Mouse (Mus musculus): ENCODE measurements around the gene Usf3. TPM values are rescaled to one million over a fixed set of nuclear protein-coding genes. Genes with fewer than 3 reads are reported as not detected.

Usf3 gene
- 9.4 and 10.5 TPM in 2 replicates for total RNA-seq (2014; rRNA removed)
- 6.7 and 6.9 TPM in 2 replicates for polyA plus RNA-seq (2012; rRNA removed)

DNA sequence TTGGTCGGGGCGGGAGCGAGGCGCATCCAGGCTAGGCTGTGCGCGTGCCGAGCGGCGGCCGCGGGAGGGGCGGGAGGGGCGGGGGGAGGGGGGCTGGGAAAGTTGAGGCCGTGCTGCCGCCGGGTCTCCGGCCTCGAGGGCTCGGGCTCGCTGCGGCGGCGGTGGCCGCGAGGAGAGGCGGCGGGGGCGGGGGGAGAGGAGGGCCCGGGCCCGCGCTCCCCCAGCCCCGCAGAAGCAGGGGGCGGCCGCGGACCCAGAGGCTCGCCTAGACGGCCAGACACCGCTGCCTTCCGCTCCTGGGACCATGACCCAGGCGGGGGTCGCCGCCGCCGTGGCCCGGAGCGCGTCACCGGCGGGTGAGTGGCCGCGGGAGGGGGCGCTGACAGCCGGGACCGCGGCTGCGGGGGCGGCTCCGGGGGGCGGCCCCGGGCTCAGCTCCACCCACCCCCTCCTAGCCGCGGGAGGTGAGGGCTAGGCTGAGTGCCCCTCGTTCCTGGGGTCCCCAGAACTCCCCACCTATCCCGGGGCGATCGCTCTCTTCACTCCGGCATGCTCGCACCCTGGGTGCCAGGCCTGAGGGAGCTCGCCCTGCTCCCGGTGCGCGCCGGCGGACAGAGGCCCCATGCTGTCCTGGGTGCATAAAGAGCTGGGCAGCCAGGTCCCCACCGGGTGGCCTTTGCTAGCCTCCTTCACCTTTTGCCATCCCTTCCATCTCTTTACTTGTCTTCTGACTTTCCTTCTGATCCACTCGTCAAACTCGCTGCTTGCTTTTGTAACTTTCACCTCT lies at the start of gene Usf3:
TSS of gene Usf3 (plus strand) at position 92 of the 787 bp plus-strand sequence.
- peak; percentile 40 for DNase-seq (ENCODE audit: extremely low read depth, low read depth, low spot score)
- no peaks in the 10 kb centered on the region for H3K27me3 ChIP-seq (ENCODE audit: control insufficient read depth, insufficient read depth, low read length)

DNA sequence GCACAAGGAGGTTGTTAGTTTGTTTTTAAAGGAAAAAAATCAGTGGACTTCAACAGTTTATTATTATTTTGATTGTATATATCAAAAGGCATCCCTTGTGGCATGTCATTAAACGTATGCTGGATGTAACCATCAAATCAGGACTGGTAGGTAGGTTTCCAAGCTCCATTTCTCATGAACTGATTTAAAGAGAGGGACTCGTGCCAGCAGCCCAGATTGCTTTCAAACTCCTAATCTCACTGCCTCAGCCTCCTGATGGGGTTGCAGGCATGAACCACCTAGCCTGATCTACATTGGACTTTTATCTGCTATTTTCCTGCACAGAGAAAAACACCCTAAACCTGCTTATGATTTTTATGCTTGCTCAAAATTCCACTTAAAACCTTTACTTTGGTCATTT lies 49.3 kb upstream of the Usf3 start:
- no peak overlapping the region for H3K4me3 ChIP-seq (ENCODE audit: insufficient read depth, low read depth, low read length)
- DNase-seq (ENCODE audit: extremely low read depth, low read depth, low spot score): no peak
- no peak overlapping the region for H3K9ac ChIP-seq (ENCODE audit: low read depth, low read length)
- no peaks in the 10 kb centered on the region for H3K36me3 ChIP-seq (ENCODE audit: control insufficient read depth, insufficient read depth, low read length)
- no peaks in the 10 kb centered on the region; the same call in 1 of the 2 replicates for H3K4me1 ChIP-seq (ENCODE audit: control insufficient read depth, insufficient read depth, low read length)
- 92% methylated on average over 2 of the region's 2 CpGs for WGBS
- H3K27me3 ChIP-seq (ENCODE audit: control insufficient read depth, insufficient read depth, low read length): no peaks in the 10 kb centered on the region
- TF ChIP-seq CTCF (IDR thresholded peaks at IDR 0.05; ENCODE audit: low read depth, low read length) (no peak), POLR2A (IDR thresholded peaks at IDR 0.05; ENCODE audit: extremely low read depth, insufficient read depth, low read length) (no peak)
- H3K79me2 ChIP-seq (ENCODE audit: control insufficient read depth, insufficient read depth, low read length): peaks cover 18% of the 10 kb centered on the region; the same call in 1 of the 2 replicates
- no peak overlapping the region for H3K27ac ChIP-seq (replicated peaks; ENCODE audit: insufficient read depth, low read depth, low read length)

More for the DNA sequence above, at the start of gene Usf3:
- peak within 1 kb of the TSS; percentile 99 for H3K4me3 ChIP-seq (ENCODE audit: insufficient read depth, low read depth, low read length)
- H3K4me1 ChIP-seq (ENCODE audit: control insufficient read depth, insufficient read depth, low read length): peaks cover 15% of the 10 kb centered on the region
- H3K27ac ChIP-seq (replicated peaks; ENCODE audit: insufficient read depth, low read depth, low read length): peak within 1 kb of the TSS; percentile 99
- TF ChIP-seq CTCF (IDR thresholded peaks at IDR 0.05; ENCODE audit: low read depth, low read length): no peak
- 0 out of 2 replicates have a peak, but pooled peaks have one; percentile 18 for TF ChIP-seq POLR2A (IDR thresholded peaks at IDR 0.05; ENCODE audit: extremely low read depth, insufficient read depth, low read length)
- H3K36me3 ChIP-seq (ENCODE audit: control insufficient read depth, insufficient read depth, low read length): no peaks in the 10 kb centered on the region
- H3K9ac ChIP-seq (ENCODE audit: low read depth, low read length): peak within 1 kb of the TSS; percentile 98
- peaks cover 13% of the 10 kb centered on the region; the same call in 1 of the 2 replicates for H3K79me2 ChIP-seq (ENCODE audit: control insufficient read depth, insufficient read depth, low read length)
- WGBS: under 1% methylated on average over 44 of the region's 77 CpGs

DNA sequence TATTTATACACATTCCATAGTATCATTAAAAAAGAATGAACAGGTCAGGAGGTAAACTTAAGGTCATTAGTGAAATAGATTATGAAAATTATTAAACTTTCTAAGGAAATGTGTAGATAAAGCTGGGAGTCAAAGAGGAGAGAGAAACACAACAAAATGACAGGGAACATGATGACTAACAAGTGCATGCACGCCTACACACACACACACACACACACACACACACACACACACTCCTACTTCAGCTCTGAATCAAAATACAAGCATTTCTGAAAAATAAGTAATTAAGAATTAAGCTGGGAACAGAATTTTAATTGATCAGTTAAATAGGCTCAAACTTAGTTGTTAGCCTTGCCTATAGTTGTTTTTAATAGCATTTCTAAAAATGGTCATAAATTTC lies 48.3 kb upstream of the Usf3 start:
- Histone ChIP-seq H3K27me3 (ENCODE audit: control insufficient read depth, insufficient read depth, low read length) (no peaks in the 10 kb centered on the region), H3K79me2 (ENCODE audit: control insufficient read depth, insufficient read depth, low read length) (peaks cover 18% of the 10 kb centered on the region; the same call in 1 of the 2 replicates), H3K9ac (ENCODE audit: low read depth, low read length) (no peak overlapping the region), H3K4me3 (ENCODE audit: insufficient read depth, low read depth, low read length) (no peak overlapping the region), H3K27ac (replicated peaks; ENCODE audit: insufficient read depth, low read depth, low read length) (no peak overlapping the region), H3K4me1 (ENCODE audit: control insufficient read depth, insufficient read depth, low read length) (no peaks in the 10 kb centered on the region; the same call in 1 of the 2 replicates), H3K36me3 (ENCODE audit: control insufficient read depth, insufficient read depth, low read length) (no peaks in the 10 kb centered on the region)
- WGBS: 71% methylated on average over 1 of the region's 1 CpGs
- DNase-seq (ENCODE audit: extremely low read depth, low read depth, low spot score): no peak
- TF ChIP-seq POLR2A (IDR thresholded peaks at IDR 0.05; ENCODE audit: extremely low read depth, insufficient read depth, low read length) (no peak), CTCF (IDR thresholded peaks at IDR 0.05; ENCODE audit: low read depth, low read length) (no peak)

DNA sequence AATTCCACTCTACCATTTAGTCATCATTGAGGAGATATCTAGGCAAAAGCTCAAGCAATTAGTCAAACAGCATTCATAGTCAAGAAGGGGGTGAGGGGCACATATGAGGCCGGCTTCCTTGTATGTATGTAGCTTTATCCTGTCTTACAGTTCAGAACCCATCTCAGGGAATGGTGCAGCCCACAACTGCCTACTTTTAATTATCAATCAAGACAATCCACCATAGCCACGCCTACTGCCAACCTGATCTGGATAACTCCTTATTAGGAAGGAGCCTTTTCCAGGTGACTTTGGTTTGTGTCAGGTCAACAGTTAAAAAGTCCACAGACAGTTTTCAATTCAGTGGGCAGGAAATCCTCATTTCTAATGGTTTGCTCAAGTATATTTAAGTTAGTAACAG lies 47.6 kb upstream of the Usf3 start:
- no peak for DNase-seq (ENCODE audit: extremely low read depth, low read depth, low spot score)

DNA sequence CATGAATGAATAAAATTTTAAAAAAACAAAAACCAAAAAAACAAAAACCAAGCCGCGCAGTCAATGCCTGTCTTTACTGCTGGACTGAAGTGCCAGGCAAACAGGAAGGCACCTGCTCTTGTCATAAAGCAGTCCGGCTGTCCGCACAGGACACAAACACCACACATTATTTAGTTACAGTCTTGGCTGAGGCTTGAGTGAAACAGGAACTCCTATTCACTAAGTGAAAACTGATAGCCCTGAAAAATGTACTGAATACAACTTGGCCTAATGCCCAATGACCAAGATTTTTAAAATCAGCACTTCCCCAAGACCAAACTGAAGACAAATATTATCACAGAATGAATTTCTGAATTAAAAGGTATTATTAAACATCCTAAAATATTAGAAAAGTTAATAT lies 46.6 kb upstream of the Usf3 start:
- no peak for DNase-seq (ENCODE audit: extremely low read depth, low read depth, low spot score)
- Histone ChIP-seq H3K4me1 (ENCODE audit: control insufficient read depth, insufficient read depth, low read length) (no peaks in the 10 kb centered on the region; the same call in 1 of the 2 replicates), H3K27me3 (ENCODE audit: control insufficient read depth, insufficient read depth, low read length) (no peaks in the 10 kb centered on the region), H3K9ac (ENCODE audit: low read depth, low read length) (no peak overlapping the region), H3K27ac (replicated peaks; ENCODE audit: insufficient read depth, low read depth, low read length) (no peak overlapping the region), H3K4me3 (ENCODE audit: insufficient read depth, low read depth, low read length) (no peak overlapping the region), H3K79me2 (ENCODE audit: control insufficient read depth, insufficient read depth, low read length) (peaks cover 18% of the 10 kb centered on the region; the same call in 1 of the 2 replicates), H3K36me3 (ENCODE audit: control insufficient read depth, insufficient read depth, low read length) (no peaks in the 10 kb centered on the region)
- 71% methylated on average over 4 of the region's 4 CpGs for WGBS
- no peak for TF ChIP-seq CTCF (IDR thresholded peaks at IDR 0.05; ENCODE audit: low read depth, low read length)
- TF ChIP-seq POLR2A (IDR thresholded peaks at IDR 0.05; ENCODE audit: extremely low read depth, insufficient read depth, low read length): no peak

More for the DNA sequence above, 47.6 kb upstream of the Usf3 start:
- H3K9ac ChIP-seq (ENCODE audit: low read depth, low read length): no peak overlapping the region
- no peaks in the 10 kb centered on the region for H3K27me3 ChIP-seq (ENCODE audit: control insufficient read depth, insufficient read depth, low read length)
- no peak overlapping the region for H3K27ac ChIP-seq (replicated peaks; ENCODE audit: insufficient read depth, low read depth, low read length)
- H3K79me2 ChIP-seq (ENCODE audit: control insufficient read depth, insufficient read depth, low read length): peaks cover 18% of the 10 kb centered on the region; the same call in 1 of the 2 replicates
- H3K36me3 ChIP-seq (ENCODE audit: control insufficient read depth, insufficient read depth, low read length): no peaks in the 10 kb centered on the region
- H3K4me3 ChIP-seq (ENCODE audit: insufficient read depth, low read depth, low read length): no peak overlapping the region
- TF ChIP-seq CTCF (IDR thresholded peaks at IDR 0.05; ENCODE audit: low read depth, low read length) (no peak), POLR2A (IDR thresholded peaks at IDR 0.05; ENCODE audit: extremely low read depth, insufficient read depth, low read length) (no peak)
- no peaks in the 10 kb centered on the region; the same call in 1 of the 2 replicates for H3K4me1 ChIP-seq (ENCODE audit: control insufficient read depth, insufficient read depth, low read length)
- 97% methylated on average over 2 of the region's 2 CpGs for WGBS

All from liver, adult 2 months (tissue).